Mouse (Mus musculus) midbrain, embryonic 11.5 days (tissue): ENCODE measurements at regions not wholly inside any gene's neighbourhood (a gene's known extent, or its start where the extent isn't known, plus 50 kb on each side); places are given as distances from the start of the nearest gene placed in this dataset.

Experiments
- ATAC-seq: fragments of 200-750 bp; cut with Nextera tagmentation; 2 replicates; pipeline ENCODE4 v1.8.0; 2017; ENCODE audit warnings: moderate TSS enrichment, moderate library complexity; ENCODE audit not compliant: low FRiP score
- DNase-seq: peaks from one replicate; pipeline ENCODE4 v3.0.0; 2015; ENCODE audit warnings: low spot score; ENCODE audit errors: missing footprints
- H3K27ac ChIP-seq: fragments of 300-500 bp; sonication (generic); 2 replicates; pipeline ENCODE4 v1.5.1; 2014; ENCODE audit warnings: low read depth, low read length
- H3K27me3 ChIP-seq: fragments of 300-500 bp; sonication (generic); 2 replicates; pipeline ENCODE4 v1.6.1; 2014; ENCODE audit warnings: mild to moderate bottlenecking, low read length, moderate library complexity, mixed read lengths; ENCODE audit not compliant: control insufficient read depth, insufficient read depth
- H3K36me3 ChIP-seq: fragments of 300-500 bp; sonication (generic); 2 replicates; pipeline ENCODE4 v1.6.1; 2014; ENCODE audit warnings: mild to moderate bottlenecking, low read length, moderate library complexity, mixed read lengths; ENCODE audit not compliant: control insufficient read depth, insufficient read depth
- H3K4me1 ChIP-seq: fragments of 300-500 bp; sonication (generic); 2 replicates; pipeline ENCODE4 v1.6.1; 2014; ENCODE audit warnings: low read length; ENCODE audit not compliant: control insufficient read depth, insufficient read depth
- H3K4me2 ChIP-seq: fragments of 300-500 bp; sonication (generic); 2 replicates; pipeline ENCODE4 v1.6.1; 2014; ENCODE audit warnings: mild to moderate bottlenecking, moderate library complexity
- H3K4me3 ChIP-seq: fragments of 300-500 bp; sonication (generic); 2 replicates; pipeline ENCODE4 v1.5.1; 2014; ENCODE audit warnings: low read depth, low read length
- H3K9ac ChIP-seq: fragments of 300-500 bp; sonication (generic); 2 replicates; pipeline ENCODE4 v1.6.1; 2014; ENCODE audit warnings: low read length
- H3K9me3 ChIP-seq: fragments of 300-500 bp; sonication (generic); 2 replicates; pipeline ENCODE4 v1.6.1; 2016; ENCODE audit warnings: low read length; ENCODE audit not compliant: control insufficient read depth
- WGBS: fragments of 180-500 bp; shearing (Covaris S2); extraction: QIAGEN DNeasy Blood & Tissue Kit; methylation state at CpG from one replicate; pipeline ENCODE4 v1.1.7; 2014; 5-methylcytosine and 5-hydroxymethylcytosine counted together

DNA sequence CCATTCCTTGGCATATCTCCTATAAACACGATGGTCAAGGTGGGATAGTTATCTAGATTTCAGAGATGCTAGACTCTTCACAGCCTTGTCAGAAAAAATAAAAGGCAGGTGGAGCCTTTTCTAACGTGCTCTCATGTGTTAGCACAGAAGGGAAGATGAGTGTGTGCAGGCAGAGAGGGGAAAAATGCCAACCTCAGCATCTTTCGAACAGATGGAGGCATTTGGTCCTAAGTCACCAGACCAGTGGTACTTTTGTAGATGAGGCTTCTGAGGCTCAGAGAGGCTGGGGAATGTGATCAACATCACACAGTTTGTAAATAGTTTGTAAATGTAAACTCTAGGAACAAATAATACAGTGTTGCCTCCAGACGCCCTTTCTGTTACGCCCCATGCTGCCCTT, 50.9 kb upstream of the Ankrd55 start:
- ATAC-seq: no peak
- no peak overlapping the region for H3K9ac ChIP-seq

DNA sequence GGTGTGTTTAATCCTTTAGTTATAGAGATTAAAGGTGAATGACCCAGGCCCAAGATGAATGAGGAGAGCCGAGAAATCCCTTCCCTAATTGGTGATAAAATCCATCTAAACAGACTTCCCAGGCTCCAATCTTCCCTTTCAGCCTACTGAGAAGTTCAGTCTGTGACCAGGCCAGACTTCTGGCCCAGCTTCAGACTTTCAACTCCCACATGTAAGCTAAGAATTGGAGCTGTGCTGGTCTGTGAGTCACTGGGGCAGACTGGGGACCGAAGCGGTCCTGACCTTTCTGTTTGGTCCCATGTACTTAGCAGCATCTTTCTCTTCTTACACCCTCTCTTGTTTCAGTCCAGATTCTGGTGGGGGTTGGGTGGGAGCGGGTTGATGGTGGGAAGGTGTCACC, 50.3 kb upstream of the Ankrd55 start:
- H3K9me3 ChIP-seq: no peaks in the 10 kb centered on the region; the same call in 1 of the 2 replicates
- no peak overlapping the region for H3K4me2 ChIP-seq
- 61% methylated on average over 4 of the region's 4 CpGs for WGBS
- peaks cover 26% of the 10 kb centered on the region for H3K27me3 ChIP-seq
- DNase-seq (no peak), ATAC-seq (no peak)
- H3K4me3 ChIP-seq: no peak overlapping the region
- no peaks in the 10 kb centered on the region for H3K36me3 ChIP-seq
- H3K4me1 ChIP-seq: peaks cover 14% of the 10 kb centered on the region
- H3K9ac ChIP-seq: no peak overlapping the region
- H3K27ac ChIP-seq: no peak overlapping the region

More for the DNA sequence above, 50.9 kb upstream of the Ankrd55 start:
- H3K36me3 ChIP-seq: no peaks in the 10 kb centered on the region
- WGBS: 70% methylated on average over 5 of the region's 5 CpGs
- no peak overlapping the region for H3K4me2 ChIP-seq
- no peaks in the 10 kb centered on the region; the same call in 1 of the 2 replicates for H3K9me3 ChIP-seq
- H3K27me3 ChIP-seq: peaks cover 26% of the 10 kb centered on the region
- H3K27ac ChIP-seq: no peak overlapping the region
- DNase-seq: no peak
- H3K4me1 ChIP-seq: peaks cover 14% of the 10 kb centered on the region
- H3K4me3 ChIP-seq: no peak overlapping the region
